22 mouse cellular contexts compared by ENCODE assay signal in the genomic region with DNA sequence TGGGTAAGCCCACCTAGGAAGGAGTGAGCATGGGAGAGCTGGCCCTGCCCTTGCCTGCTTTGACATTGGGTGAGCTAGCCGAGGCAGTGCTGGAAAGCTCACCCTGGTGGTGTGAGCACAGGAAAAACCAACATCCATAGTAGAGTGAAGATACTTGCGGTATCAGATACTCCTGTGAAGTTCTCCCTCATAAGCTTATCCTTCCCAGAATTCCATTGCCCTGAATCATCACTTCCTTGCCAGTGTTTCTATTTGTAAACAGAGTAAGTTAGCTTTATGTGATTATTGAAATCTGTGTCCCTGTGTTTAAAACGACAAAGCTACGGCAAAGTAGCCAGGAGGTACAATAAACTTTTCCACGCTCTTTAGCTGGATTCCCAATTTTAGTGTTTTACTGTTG.
"Had no signal": no experiment of that assay in that cellular context is flagged by ENCODE, and none has a peak within 500 bp of the region (broad histone marks: within the 10 kb centered on the region; RNA-seq: fewer than 3 reads in every experiment).

No protein-coding gene starts in this region.

- H3K4me1 ChIP-seq: limb, embryonic 13.5 days; midbrain, embryonic 12.5 days; midbrain, embryonic 15.5 days; neural tube, embryonic 12.5 days; neural tube, embryonic 15.5 days had no signal

- H3K36me3 ChIP-seq: intestine, embryonic 15.5 days; limb, embryonic 10.5 days; limb, embryonic 13.5 days; midbrain, embryonic 12.5 days; midbrain, embryonic 15.5 days; neural tube, embryonic 12.5 days; neural tube, embryonic 15.5 days had no signal

- H3K27me3 ChIP-seq: intestine, embryonic 15.5 days; limb, embryonic 13.5 days; midbrain, embryonic 12.5 days; midbrain, embryonic 15.5 days; neural tube, embryonic 12.5 days; neural tube, embryonic 15.5 days had no signal

- ATAC-seq: intestine, embryonic 15.5 days; midbrain, embryonic 15.5 days had no signal

- H3K9me3 ChIP-seq: intestine, embryonic 15.5 days; limb, embryonic 10.5 days; limb, embryonic 13.5 days; midbrain, embryonic 12.5 days; midbrain, embryonic 15.5 days; neural tube, embryonic 12.5 days; neural tube, embryonic 15.5 days had no signal

- H3K9ac ChIP-seq: intestine, embryonic 15.5 days; limb, embryonic 13.5 days; liver, embryonic 14.5 days; liver, postnatal 0 days; lung, embryonic 14.5 days; midbrain, embryonic 12.5 days; midbrain, embryonic 15.5 days; neural tube, embryonic 12.5 days; neural tube, embryonic 15.5 days had no signal

- H3K4me3 ChIP-seq: intestine, embryonic 15.5 days; layer of hippocampus, adult 2 months; limb, embryonic 10.5 days; limb, embryonic 13.5 days; midbrain, embryonic 12.5 days; midbrain, embryonic 15.5 days; neural tube, embryonic 12.5 days; neural tube, embryonic 15.5 days had no signal

- H3K4me2 ChIP-seq: intestine, embryonic 15.5 days; limb, embryonic 13.5 days; lung, embryonic 14.5 days; midbrain, embryonic 12.5 days; midbrain, embryonic 15.5 days; neural tube, embryonic 12.5 days; neural tube, embryonic 15.5 days had no signal

- H3K27ac ChIP-seq: intestine, embryonic 15.5 days; layer of hippocampus, adult 2 months; limb, embryonic 10.5 days; limb, embryonic 13.5 days; liver, embryonic 14.5 days; midbrain, embryonic 12.5 days; midbrain, embryonic 15.5 days; neural tube, embryonic 12.5 days; neural tube, embryonic 15.5 days had no signal

- DNase-seq: kidney, adult 11 months; kidney, adult 8-10 months; kidney, postnatal 14 days; layer of hippocampus, adult 9-11 months; liver; liver, postnatal 0 days; lung, embryonic 14.5 days; lung, postnatal 10 days; lung, postnatal 4 days; right cerebral cortex, adult 18-20 months; right cerebral cortex, postnatal 14 days; right cerebral cortex, postnatal 4 days; thymus, postnatal 25 days had no signal
